Mouse (Mus musculus) MEL (cell line): ENCODE measurements around the gene Pmpca. TPM values are rescaled to one million over a fixed set of nuclear protein-coding genes. Genes with fewer than 3 reads are reported as not detected.

Source experiments
- DNase-seq: peaks from one replicate; pipeline ENCODE4 v3.0.0; 2011; ENCODE audit warnings: low read depth, low spot score
- H3K27ac ChIP-seq: 2 replicates; pipeline ENCODE4 v1.5.1; 2012; ENCODE audit warnings: low read depth, mild to moderate bottlenecking, control low read depth, low read length, moderate library complexity; ENCODE audit not compliant: control insufficient read depth
- H3K27me3 ChIP-seq, 2 experiments: fragments of 150-350 bp in 1 of 2; sonication (generic) in 1 of 2; 2 replicates each; pipeline ENCODE4 v1.6.1; 2012; ENCODE audit warnings: low read length in 2 of 2, mild to moderate bottlenecking in 2 of 2, improper control_type of control experiment in 1 of 2, moderate library complexity in 1 of 2; ENCODE audit not compliant: insufficient read depth in 2 of 2, control insufficient read depth in 1 of 2
- H3K36me3 ChIP-seq, 2 experiments: 2 replicates each; pipeline ENCODE4 v1.6.1; 2012 to 2014; ENCODE audit warnings: low read length in 2 of 2, improper control_type of control experiment in 1 of 2, inconsistent platforms in 1 of 2, mild to moderate bottlenecking in 1 of 2; ENCODE audit not compliant: insufficient read depth in 2 of 2, control insufficient read depth in 1 of 2
- H3K4me1 ChIP-seq, 2 experiments: fragments of 150-350 bp in 1 of 2; sonication (generic) in 1 of 2; 2 replicates each; pipeline ENCODE4 v1.6.1; 2012; ENCODE audit warnings: low read length in 2 of 2, improper control_type of control experiment in 1 of 2, mild to moderate bottlenecking in 1 of 2; ENCODE audit not compliant: insufficient read depth in 2 of 2, control insufficient read depth in 1 of 2
- H3K4me3 ChIP-seq, 2 experiments: fragments of 150-350 bp in 1 of 2; sonication (generic) in 1 of 2; 2 replicates each; pipeline ENCODE4 v1.5.1; 2012; ENCODE audit warnings: low read depth in 2 of 2, low read length in 2 of 2, mild to moderate bottlenecking in 2 of 2, moderate library complexity in 2 of 2, control low read depth in 1 of 2, improper control_type of control experiment in 1 of 2; ENCODE audit not compliant: control insufficient read depth in 1 of 2, insufficient read depth in 1 of 2
- H3K79me2 ChIP-seq: 2 replicates; pipeline ENCODE4 v1.6.1; 2012; ENCODE audit warnings: mild to moderate bottlenecking, low read length, moderate library complexity; ENCODE audit not compliant: control insufficient read depth, poor library complexity, insufficient read depth
- H3K9ac ChIP-seq: 2 replicates; pipeline ENCODE4 v1.6.1; 2012; ENCODE audit warnings: low read depth, mild to moderate bottlenecking, control low read depth, low read length, moderate library complexity; ENCODE audit not compliant: control insufficient read depth, poor library complexity, severe bottlenecking
- H3K9me3 ChIP-seq: fragments of 150-350 bp; sonication (generic); replicated peaks from 2 replicates; pipeline ENCODE4 v1.6.1; 2012; ENCODE audit warnings: mild to moderate bottlenecking, low read length, improper control_type of control experiment, moderate library complexity; ENCODE audit not compliant: insufficient read depth
- BHLHE40 ChIP-seq: IDR thresholded peaks from 2 replicates; pipeline ENCODE4 v1.6.1; 2012; ENCODE audit warnings: low read depth, mild to moderate bottlenecking, inconsistent platforms, low read length, improper control_type of control experiment, borderline replicate concordance
- CHD2 ChIP-seq: IDR thresholded peaks from 2 replicates; pipeline ENCODE4 v1.6.1; 2011; ENCODE audit warnings: low read length, improper control_type of control experiment
- CTCF ChIP-seq, 3 experiments: IDR thresholded peaks in 2 of 3; conservative IDR thresholded peaks in 1 of 3; 2 replicates each; pipeline ENCODE4 v1.5.1; 2011 to 2012; ENCODE audit warnings: low read length in 3 of 3, low read depth in 2 of 3, mild to moderate bottlenecking in 2 of 3, improper control_type of control experiment in 1 of 3, inconsistent platforms in 1 of 3, mixed read lengths in 1 of 3, moderate library complexity in 1 of 3; ENCODE audit not compliant: control insufficient read depth in 1 of 3, insufficient read depth in 1 of 3, poor library complexity in 1 of 3, severe bottlenecking in 1 of 3
- E2F4 ChIP-seq: IDR thresholded peaks from 2 replicates; pipeline ENCODE4 v1.6.1; 2011; ENCODE audit warnings: low read depth, low read length, improper control_type of control experiment, borderline replicate concordance
- ELF1 ChIP-seq: IDR thresholded peaks from 2 replicates; pipeline ENCODE4 v1.6.1; 2014; ENCODE audit warnings: low read depth, mild to moderate bottlenecking, inconsistent platforms, low read length, improper control_type of control experiment, moderate library complexity
- EP300 ChIP-seq, 2 experiments: IDR thresholded peaks; 2 replicates each; pipeline ENCODE4 v1.6.1; 2011; ENCODE audit warnings: improper control_type of control experiment in 2 of 2, low read length in 2 of 2, low read depth in 1 of 2, mild to moderate bottlenecking in 1 of 2
- ETS1 ChIP-seq: IDR thresholded peaks from 2 replicates; pipeline ENCODE4 v1.6.1; 2012; ENCODE audit warnings: low read depth, mild to moderate bottlenecking, inconsistent platforms, low read length, improper control_type of control experiment, moderate library complexity
- GATA1 ChIP-seq: IDR thresholded peaks from 2 replicates; pipeline ENCODE4 v1.6.1; 2011; ENCODE audit warnings: low read depth, low read length, improper control_type of control experiment
- JUND ChIP-seq: IDR thresholded peaks from 2 replicates; pipeline ENCODE4 v1.6.1; 2011; ENCODE audit warnings: low read depth, mild to moderate bottlenecking, improper control_type of control experiment, low read length
- KAT2A ChIP-seq: conservative IDR thresholded peaks from 2 replicates; pipeline ENCODE4 v1.6.1; 2012; ENCODE audit warnings: low read depth, low read length, improper control_type of control experiment, inconsistent platforms
- MAFK ChIP-seq: IDR thresholded peaks from 2 replicates; pipeline ENCODE4 v1.6.1; 2011; ENCODE audit warnings: low read depth, mild to moderate bottlenecking, low read length, improper control_type of control experiment, borderline replicate concordance
- MAX ChIP-seq: IDR thresholded peaks from 2 replicates; pipeline ENCODE4 v1.6.1; 2011; ENCODE audit warnings: low read length, improper control_type of control experiment
- MAZ ChIP-seq: IDR thresholded peaks from 2 replicates; pipeline ENCODE4 v1.6.1; 2012; ENCODE audit warnings: low read depth, mild to moderate bottlenecking, inconsistent platforms, low read length, improper control_type of control experiment
- MEF2A ChIP-seq: IDR thresholded peaks from 2 replicates; pipeline ENCODE4 v1.6.1; 2014; ENCODE audit warnings: low read depth, mild to moderate bottlenecking, inconsistent platforms, low read length, improper control_type of control experiment; ENCODE audit not compliant: poor library complexity, insufficient replicate concordance, severe bottlenecking; ENCODE audit errors: extremely low read depth
- MYB ChIP-seq: IDR thresholded peaks from 2 replicates; pipeline ENCODE4 v1.6.1; 2011; ENCODE audit warnings: mild to moderate bottlenecking, low read depth, low read length, improper control_type of control experiment
- MYC ChIP-seq: IDR thresholded peaks from 2 replicates; pipeline ENCODE4 v1.6.1; 2011; ENCODE audit warnings: low read depth, mild to moderate bottlenecking, low read length, improper control_type of control experiment, moderate library complexity
- NELFE ChIP-seq: IDR thresholded peaks from 2 replicates; pipeline ENCODE4 v1.6.1; 2011; ENCODE audit warnings: low read depth, low read length, improper control_type of control experiment
- POLR2AphosphoS2 ChIP-seq: IDR thresholded peaks from 2 replicates; pipeline ENCODE4 v1.6.1; 2011; ENCODE audit warnings: low read length, improper control_type of control experiment
- RCOR1 ChIP-seq: IDR thresholded peaks from 2 replicates; pipeline ENCODE4 v1.6.1; 2012; ENCODE audit warnings: low read depth, mild to moderate bottlenecking, inconsistent platforms, low read length, improper control_type of control experiment
- SIN3A ChIP-seq: IDR thresholded peaks from 2 replicates; pipeline ENCODE4 v1.6.1; 2012; ENCODE audit warnings: low read length, improper control_type of control experiment, inconsistent platforms
- SMC3 ChIP-seq: IDR thresholded peaks from 2 replicates; pipeline ENCODE4 v1.6.1; 2011; ENCODE audit warnings: low read depth, low read length, improper control_type of control experiment
- ZNF384 ChIP-seq: IDR thresholded peaks from 2 replicates; pipeline ENCODE4 v1.6.1; 2012; ENCODE audit warnings: low read depth, mild to moderate bottlenecking, inconsistent platforms, low read length, improper control_type of control experiment
- polyA plus RNA-seq, 2 experiments: library from polyadenylated mRNA; stranded (reverse) in 1 of 2; unstranded in 1 of 2; fragments of >175 nt in 1 of 2; fragments of >200 nt in 1 of 2; gene quantifications; 2 replicates each; pipeline versions ENCODE4 v1.2.1 to v1.2.4; 2012; ENCODE audit warnings: low replicate concordance in 2 of 2, low read depth in 1 of 2; ENCODE audit not compliant: insufficient read length in 2 of 2, insufficient read depth in 1 of 2, missing spikeins in 1 of 2
- total RNA-seq: library from RNA; depleted of rRNA; stranded (reverse); fragments of 300-350 nt; gene quantifications from 2 replicates; pipeline ENCODE4 v1.2.3, GENCODE M21; 2012

Pmpca gene
- total and polyA plus RNA-seq, 3 experiments = 46.4 to 166 (median 96.5) TPM

DNA sequence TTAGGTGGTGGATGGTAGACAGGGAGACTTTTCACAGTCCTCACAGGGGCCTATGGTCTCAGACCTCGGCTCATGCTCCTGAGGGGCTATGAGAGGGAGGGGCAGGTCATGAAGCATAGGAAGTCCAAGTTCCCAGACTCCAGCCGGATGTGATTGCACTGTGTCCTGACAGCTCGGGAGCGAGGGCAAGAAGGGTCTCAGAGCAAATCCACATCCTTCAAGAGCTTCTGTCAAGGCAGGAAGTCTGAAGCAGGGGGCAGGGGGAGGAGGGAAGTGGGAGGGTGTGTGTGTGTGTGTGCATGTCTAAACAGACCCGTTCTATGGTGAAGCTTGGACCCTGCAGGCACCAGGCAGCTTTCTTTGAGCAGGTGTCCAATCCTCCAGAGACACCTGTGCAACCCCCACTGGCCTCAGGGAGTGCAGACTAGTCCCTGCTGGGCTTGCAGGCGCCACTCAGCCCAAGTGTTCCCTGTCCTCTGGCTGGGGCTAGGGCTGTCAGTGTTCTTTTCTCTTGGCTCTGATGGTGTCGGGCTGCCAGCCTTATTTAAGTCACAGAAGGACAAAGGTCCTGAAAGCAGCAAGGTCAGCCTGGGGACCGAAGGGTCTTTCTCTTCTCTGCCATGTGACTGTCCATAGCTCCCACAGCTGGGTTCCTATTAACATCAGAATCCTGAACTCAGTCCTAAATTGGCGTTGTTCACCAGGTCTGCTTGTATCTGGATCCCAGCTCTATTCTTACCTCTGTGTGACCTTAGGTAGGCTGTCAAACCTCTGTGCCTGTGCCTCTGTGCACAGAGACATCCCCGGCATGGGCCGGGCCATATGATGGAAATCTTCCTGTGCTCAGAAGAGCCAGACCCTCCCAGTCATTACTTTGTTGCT is 46.3 kb upstream of the Pmpca start:
- Histone ChIP-seq H3K27ac (no peak overlapping the region), H3K36me3 (no peaks in the 10 kb centered on the region), H3K4me3 (no peak overlapping the region), H3K79me2 (no peaks in the 10 kb centered on the region), H3K4me1 (peaks cover 0 to 12% of the 10 kb centered on the region in 2 experiments; a peak in 2 of 4 replicates), H3K9ac (no peak overlapping the region), H3K27me3 (no peaks in the 10 kb centered on the region), H3K9me3 (no peaks in the 10 kb centered on the region)
- TF ChIP-seq RCOR1 (no peak), ELF1 (no peak), E2F4 (no peak), SIN3A (no peak), MYC (no peak), KAT2A (no peak), EP300 (IDR thresholded peaks at IDR 0.05; ENCODE audit: low read depth in 1 of 2, low read length in 2 of 2) (no peak), JUND (no peak), MAX (no peak), GATA1 (no peak), MEF2A (no peak), NELFE (no peak), POLR2AphosphoS2 (no peak), SMC3 (no peak), MAFK (no peak), ETS1 (no peak), BHLHE40 (no peak), CTCF (IDR thresholded peaks at IDR 0.05 in 2 of 3, conservative IDR thresholded peaks at IDR 0.05 in 1 of 3; ENCODE audit: control insufficient read depth in 1 of 3, insufficient read depth in 1 of 3, low read depth in 2 of 3, low read length in 3 of 3, poor library complexity in 1 of 3, severe bottlenecking in 1 of 3) (no peak), MYB (no peak), ZNF384 (no peak)
- DNase-seq = no peak

DNA sequence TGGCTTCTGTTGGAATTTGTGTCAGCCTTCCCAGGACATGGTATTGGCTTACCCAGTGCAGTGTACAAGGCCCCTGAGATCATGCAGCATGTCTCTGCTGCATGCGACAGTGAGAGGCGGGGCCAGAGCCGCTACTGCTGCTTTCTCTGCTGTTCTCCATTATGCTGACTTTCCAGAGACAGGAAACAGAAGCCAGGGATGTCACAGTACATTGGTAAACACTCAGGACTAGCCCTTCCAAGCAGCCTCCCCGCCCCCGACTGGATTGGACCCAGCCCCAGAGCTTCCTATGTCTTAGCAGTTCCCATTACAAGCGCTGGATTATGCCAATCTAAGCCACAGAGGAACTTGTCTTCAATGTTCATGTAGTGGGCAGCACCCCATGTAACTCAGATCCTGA is 40.9 kb upstream of the Pmpca start:
- Histone ChIP-seq H3K4me1 (peaks cover 0 to 15% of the 10 kb centered on the region in 2 experiments; a peak in 2 of 4 replicates), H3K4me3 (no peak overlapping the region), H3K27me3 (no peaks in the 10 kb centered on the region; a peak in 1 of 4 replicates), H3K9me3 (no peaks in the 10 kb centered on the region), H3K9ac (no peak overlapping the region), H3K27ac (no peak overlapping the region), H3K36me3 (peaks cover 0 to 5% of the 10 kb centered on the region in 2 experiments; a peak in 2 of 4 replicates), H3K79me2 (peaks cover 14% of the 10 kb centered on the region)
- DNase-seq = no peak
- TF ChIP-seq MAZ (no peak), MAX (no peak), CHD2 (no peak), MYB (no peak), MEF2A (no peak), SIN3A (no peak), SMC3 (no peak)
